Mouse (Mus musculus): ENCODE measurements around the gene E2f6.

E2f6 gene

GRCm38 (mm10) chr12:16872926-16873464 is 62.2 kb downstream of the E2f6 start:
- DNase-seq (ENCODE audit: low spot score in 2 of 2): no peak

GRCm38 (mm10) chr12:16873549-16873948 is 62.8 kb downstream of the E2f6 start:
- DNase-seq (ENCODE audit: low spot score in 2 of 2): peak; percentile 40 to 61

- DNase-seq (ENCODE audit: low spot score in 2 of 2): no peak
These were observed 63.3 kb downstream of the E2f6 start for GRCm38 (mm10) chr12:16874086-16874485.

- no peak for DNase-seq (ENCODE audit: low spot score in 2 of 2)
These were observed 64.5 kb downstream of the E2f6 start for GRCm38 (mm10) chr12:16875269-16875668.

- no peak for DNase-seq (ENCODE audit: low spot score in 2 of 2)
These were observed 64.9 kb downstream of the E2f6 start for GRCm38 (mm10) chr12:16875678-16876077.

- no peak for DNase-seq (ENCODE audit: low spot score in 2 of 2)
These were observed 65.9 kb downstream of the E2f6 start for GRCm38 (mm10) chr12:16876667-16877066.

GRCm38 (mm10) chr12:16877141-16877540 is 66.4 kb downstream of the E2f6 start:
- no peak for DNase-seq (ENCODE audit: low spot score in 2 of 2)

GRCm38 (mm10) chr12:16877679-16878078 is 66.9 kb downstream of the E2f6 start:
- no peak for DNase-seq (ENCODE audit: low spot score in 2 of 2)

- no peak for DNase-seq (ENCODE audit: low spot score in 2 of 2)
These were observed 68.6 kb downstream of the E2f6 start for GRCm38 (mm10) chr12:16879369-16879768.

- no peak for DNase-seq (ENCODE audit: low spot score in 2 of 2)
These were observed 69.3 kb downstream of the E2f6 start for GRCm38 (mm10) chr12:16880077-16880476.

- no peak for DNase-seq (ENCODE audit: low spot score in 2 of 2)
These were observed 71.7 kb downstream of the E2f6 start for GRCm38 (mm10) chr12:16882442-16882841.

- no peak for DNase-seq (ENCODE audit: low spot score in 2 of 2)
These were observed 72.3 kb downstream of the E2f6 start for GRCm38 (mm10) chr12:16883111-16883510.

GRCm38 (mm10) chr12:16884534-16884933 is 73.8 kb downstream of the E2f6 start:
- DNase-seq (ENCODE audit: low spot score in 2 of 2): no peak

GRCm38 (mm10) chr12:16886354-16886753 is 75.6 kb downstream of the E2f6 start:
- no peak for DNase-seq (ENCODE audit: low spot score in 2 of 2)
